Mouse (Mus musculus) adrenal gland, postnatal 25 days (tissue): Measurements from ENCODE around the gene Gm11595. TPM values are rescaled to one million over a fixed set of nuclear protein-coding genes. Genes with fewer than 3 reads are reported as not detected.
"Not testable (repeated sequence)": the region's sequence is repeated elsewhere in the genome, so short reads cannot be mapped to it uniquely, and the experiment has no call there.

Experiments used
- DNase-seq: peaks from one replicate; pipeline ENCODE4 v3.0.0; 2021; ENCODE audit warnings: mixed read lengths
- long read RNA-seq: library from polyadenylated mRNA; stranded (forward); transcript quantifications from one replicate; pipeline ENCODE4 v2.0.0, GENCODE M21; 2021
- total RNA-seq: library from RNA; stranded (reverse); gene quantifications from 2 replicates; pipeline ENCODE4 v1.2.3, GENCODE M21; 2021

Gm11595 gene
- total RNA-seq: not detected in 2 replicates
- long read RNA-seq: 0 reads

DNA sequence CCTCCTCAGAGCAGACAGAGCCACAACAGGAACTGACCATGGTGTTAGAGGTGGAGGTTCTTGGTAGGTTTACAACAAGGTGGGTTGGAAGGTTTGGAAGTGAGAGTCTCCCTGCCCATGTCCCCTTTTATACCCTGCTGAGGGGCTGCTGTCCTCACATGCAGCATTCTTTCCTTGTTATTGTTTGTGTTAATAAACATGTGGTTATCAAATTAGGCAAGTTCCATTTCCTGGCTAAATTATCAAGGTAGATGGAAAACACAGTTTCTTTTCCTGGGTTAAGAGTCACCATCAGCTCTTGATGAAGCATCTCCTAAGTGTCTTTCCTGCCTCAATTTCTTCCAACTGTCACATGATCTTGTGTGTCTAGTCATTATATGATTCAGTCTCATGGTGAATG lies at the start of gene Gm11595:
Gene Gm11595, minus strand, starts transcription at position 101 of the 400 bp plus-strand sequence.
- not testable (repeated sequence) for DNase-seq

- DNase-seq: not testable (repeated sequence)
Observed at GRCm38 (mm10) chr11:99815566-99815965, 42.9 kb upstream of the Gm11595 start, which contains the start of gene Gm11564. Gene Gm11564 (minus strand): TSS chr11:99815666.

- DNase-seq: not testable (repeated sequence)
Observed at GRCm38 (mm10) chr11:99809792-99810191, 37.1 kb upstream of the Gm11595 start, which contains the start of gene Krtap4-13. Gene Krtap4-13 (minus strand): TSS chr11:99809892.

DNA sequence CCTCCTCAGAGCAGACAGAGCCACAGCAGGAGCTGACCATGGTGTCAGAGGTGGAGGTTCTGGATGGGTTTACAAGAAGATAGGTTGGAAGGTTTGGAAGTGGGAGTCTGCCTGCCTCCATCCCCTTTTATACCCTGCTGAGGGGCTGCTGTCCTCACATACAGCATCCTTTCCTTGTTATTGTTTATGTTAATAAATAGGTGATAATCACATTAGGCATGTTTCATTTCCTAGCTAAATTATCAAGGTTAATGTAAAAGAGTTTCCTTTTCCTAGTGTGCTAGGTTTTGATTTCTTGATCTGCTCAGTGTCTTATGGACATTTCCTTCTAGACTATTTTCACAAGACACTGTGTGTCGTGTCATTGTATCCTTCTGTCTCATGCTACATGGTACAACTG lies 31.6 kb upstream of the Gm11595 start, which contains the start of gene Gm11554:
Gene Gm11554, minus strand, starts transcription at position 101 of the 400 bp plus-strand sequence.
- not testable (repeated sequence) for DNase-seq

- DNase-seq: not testable (repeated sequence)
Observed at GRCm38 (mm10) chr11:99798832-99799231, 26.1 kb upstream of the Gm11595 start, which contains the start of gene Gm11569. Gene Gm11569 (minus strand): TSS chr11:99798932.

DNA sequence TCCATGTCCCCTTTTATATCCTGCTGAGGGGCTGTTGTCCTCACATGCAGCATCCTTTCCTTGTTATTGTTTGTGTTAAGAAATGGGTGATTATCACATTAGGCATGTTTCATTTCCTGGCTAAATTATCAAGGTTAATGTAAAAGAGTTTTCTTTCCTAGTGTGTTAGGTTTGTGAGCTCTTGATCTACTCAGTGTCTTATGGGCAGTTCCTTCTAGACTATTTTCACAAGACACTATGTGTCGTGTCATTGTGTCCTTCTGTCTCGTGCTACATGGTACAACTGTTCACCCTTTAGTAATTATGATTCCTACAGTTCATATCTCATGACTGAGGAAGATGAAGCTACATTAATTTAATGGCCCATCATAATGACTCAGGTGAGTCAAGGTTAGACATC lies 20.7 kb upstream of the Gm11595 start, which contains the start of gene Gm11596:
Gene Gm11596, minus strand, starts transcription at position 101 of the 400 bp plus-strand sequence.
- DNase-seq: no peak

DNA sequence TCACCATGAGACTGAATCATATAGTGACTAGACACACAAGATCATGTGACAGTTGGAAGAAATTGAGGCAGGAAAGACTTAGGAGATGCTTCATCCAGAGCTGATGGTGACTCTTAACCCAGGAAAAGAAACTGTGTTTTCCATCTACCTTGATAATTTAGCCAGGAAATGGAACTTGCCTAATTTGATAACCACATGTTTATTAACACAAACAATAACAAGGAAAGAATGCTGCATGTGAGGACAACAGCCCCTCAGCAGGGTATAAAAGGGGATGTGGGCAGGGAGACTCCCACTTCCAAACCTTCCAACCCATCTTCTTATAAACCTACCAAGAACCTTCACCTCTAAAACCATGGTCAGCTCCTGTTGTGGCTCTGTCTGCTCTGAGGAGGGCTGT lies 12.2 kb upstream of the Gm11595 start, which contains the start of gene Krtap4-9:
Gene Krtap4-9, plus strand, starts transcription at position 301 of the 400 bp plus-strand sequence.
- DNase-seq: not testable (repeated sequence)

- no peak for DNase-seq
Observed at GRCm38 (mm10) chr11:99780604-99781003, 7.9 kb upstream of the Gm11595 start, which contains the start of gene Krtap4-8. Gene Krtap4-8 (minus strand): TSS chr11:99780704.

GRCm38 (mm10) chr11:99778401-99778800 lies 5.7 kb upstream of the Gm11595 start:
- no peak for DNase-seq

GRCm38 (mm10) chr11:99768410-99768809 lies 4.3 kb downstream of the Gm11595 start:
- no peak for DNase-seq

- no peak for DNase-seq
Observed at GRCm38 (mm10) chr11:99758877-99759276, 13.8 kb downstream of the Gm11595 start.

DNA sequence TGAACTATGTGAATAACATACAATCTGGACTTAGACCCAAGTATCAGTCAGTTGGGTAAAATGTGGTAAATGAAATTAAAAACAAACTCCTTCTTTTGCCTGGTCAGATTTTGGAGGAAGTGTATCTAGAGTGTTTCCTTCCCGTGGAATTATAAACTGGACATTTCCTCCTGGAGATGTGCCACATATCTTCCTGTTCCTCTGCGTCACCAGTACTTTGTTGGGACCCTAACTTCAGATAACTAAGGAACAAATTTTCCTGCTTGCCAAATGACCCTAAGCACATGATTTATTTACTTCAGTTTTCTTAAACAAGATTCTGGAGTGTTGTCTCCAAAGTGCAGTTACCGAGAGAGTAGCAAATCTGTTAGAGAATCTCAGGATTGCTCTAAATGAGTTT lies 28.7 kb downstream of the Gm11595 start:
- DNase-seq: no peak

- no peak for DNase-seq
Observed at GRCm38 (mm10) chr11:99734190-99734589, 38.5 kb downstream of the Gm11595 start, which contains the start of gene Gm14180. Gene Gm14180 (minus strand): TSS chr11:99734290.

- DNase-seq: peak; percentile 2
Observed at GRCm38 (mm10) chr11:99724061-99724460, 48.7 kb downstream of the Gm11595 start.

Other genes with a start within 250 kb of the Gm11595 start
- gene Krt40, start 229.8 kb downstream of the Gm11595 start, total RNA-seq: not detected in 2 replicates
- not detected in 2 replicates for gene Krtap3-3, start 222.0 kb downstream of the Gm11595 start, total RNA-seq
- gene Krtap3-2, start 216.1 kb downstream of the Gm11595 start, total RNA-seq: not detected in 2 replicates
- gene Gm11939, start 213.4 kb downstream of the Gm11595 start, total RNA-seq: not detected in 2 replicates
- gene Krtap3-1, start 206.3 kb downstream of the Gm11595 start, total RNA-seq: not detected in 2 replicates
- not detected in 2 replicates for gene Krtap1-5, start 191.9 kb downstream of the Gm11595 start, total RNA-seq
- not detected in 2 replicates for gene Krtap1-4, start 189.3 kb downstream of the Gm11595 start, total RNA-seq
- gene Krtap1-3, start 181.6 kb downstream of the Gm11595 start, total RNA-seq: not detected in 2 replicates
- gene Krtap9-3, start 174.8 kb downstream of the Gm11595 start, total RNA-seq: not detected in 2 replicates
- not detected in 2 replicates for gene Gm11938, start 169.6 kb downstream of the Gm11595 start, total RNA-seq
- gene Gm11937, start 162.7 kb downstream of the Gm11595 start, total RNA-seq: not detected in 2 replicates
- gene Krtap2-4, start 158.1 kb downstream of the Gm11595 start, total RNA-seq: not detected in 2 replicates
- not detected in 2 replicates for gene Gm11562, start 152.5 kb downstream of the Gm11595 start, total RNA-seq
- gene Krtap4-1, start 144.7 kb downstream of the Gm11595 start, total RNA-seq: not detected in 2 replicates
- gene Krtap4-2, start 137.8 kb downstream of the Gm11595 start, total RNA-seq: not detected in 2 replicates
- not detected in 2 replicates for gene Krtap4-7, start 128.8 kb downstream of the Gm11595 start, total RNA-seq
- gene Gm11555, start 122.7 kb downstream of the Gm11595 start, total RNA-seq: not detected in 2 replicates
- not detected in 2 replicates for gene Gm11563, start 114.0 kb downstream of the Gm11595 start, total RNA-seq
- not detected in 2 replicates for gene Krtap4-6, start 107.0 kb downstream of the Gm11595 start, total RNA-seq
- not detected in 2 replicates for gene Gm14190, start 82.2 kb downstream of the Gm11595 start, total RNA-seq
- not detected in 2 replicates for gene Gm14180, start 38.6 kb downstream of the Gm11595 start, total RNA-seq
- not detected in 2 replicates for gene Krtap4-8, start 7.8 kb upstream of the Gm11595 start, total RNA-seq
- gene Krtap4-9, start 12.3 kb upstream of the Gm11595 start, total RNA-seq: not detected in 2 replicates
- not detected in 2 replicates for gene Gm11596, start 20.6 kb upstream of the Gm11595 start, total RNA-seq
- not detected in 2 replicates for gene Gm11569, start 26.0 kb upstream of the Gm11595 start, total RNA-seq
- not detected in 2 replicates for gene Gm11554, start 31.5 kb upstream of the Gm11595 start, total RNA-seq
- not detected in 2 replicates for gene Krtap4-13, start 37.0 kb upstream of the Gm11595 start, total RNA-seq
- not detected in 2 replicates for gene Gm11564, start 42.8 kb upstream of the Gm11595 start, total RNA-seq
- gene 2300003K06Rik, start 65.2 kb upstream of the Gm11595 start, total RNA-seq: not detected in 2 replicates
- not detected in 2 replicates for gene Krtap4-16, start 78.7 kb upstream of the Gm11595 start, total RNA-seq
- gene Gm11568, start 85.0 kb upstream of the Gm11595 start, total RNA-seq: not detected in 2 replicates
- gene Gm11559, start 91.6 kb upstream of the Gm11595 start, total RNA-seq: not detected in 2 replicates
- not detected in 2 replicates for gene Krtap9-1, start 100.5 kb upstream of the Gm11595 start, total RNA-seq
- gene Gm11567, start 106.3 kb upstream of the Gm11595 start, total RNA-seq: not detected in 2 replicates
- gene Krtap31-1, start 135.0 kb upstream of the Gm11595 start, total RNA-seq: not detected in 2 replicates
- gene Gm11565, start 141.8 kb upstream of the Gm11595 start, total RNA-seq: not detected in 2 replicates
- not detected in 2 replicates for gene Krtap31-2, start 163.4 kb upstream of the Gm11595 start, total RNA-seq
- not detected in 2 replicates for gene Krtap9-5, start 175.6 kb upstream of the Gm11595 start, total RNA-seq
- gene Krtap29-1, start 206.1 kb upstream of the Gm11595 start, total RNA-seq: not detected in 2 replicates
- not detected in 2 replicates for gene Krtap16-1, start 213.7 kb upstream of the Gm11595 start, total RNA-seq
- not detected in 2 replicates for gene Krtap17-1, start 221.1 kb upstream of the Gm11595 start, total RNA-seq
- not detected in 2 replicates for gene Krt33a, start 243.3 kb upstream of the Gm11595 start, total RNA-seq